Mouse (Mus musculus) frontal cortex, postnatal 25 days (tissue): Measurements from ENCODE around the gene Pla2g16.
A peak's percentile ranks its signal among the peaks of the same experiment; 100 is the strongest.

Experiments
- DNase-seq, 2 experiments: peaks; one replicate each; pipeline ENCODE4 v3.0.0; 2022; ENCODE audit warnings: low spot score in 2 of 2

Pla2g16 gene

DNA sequence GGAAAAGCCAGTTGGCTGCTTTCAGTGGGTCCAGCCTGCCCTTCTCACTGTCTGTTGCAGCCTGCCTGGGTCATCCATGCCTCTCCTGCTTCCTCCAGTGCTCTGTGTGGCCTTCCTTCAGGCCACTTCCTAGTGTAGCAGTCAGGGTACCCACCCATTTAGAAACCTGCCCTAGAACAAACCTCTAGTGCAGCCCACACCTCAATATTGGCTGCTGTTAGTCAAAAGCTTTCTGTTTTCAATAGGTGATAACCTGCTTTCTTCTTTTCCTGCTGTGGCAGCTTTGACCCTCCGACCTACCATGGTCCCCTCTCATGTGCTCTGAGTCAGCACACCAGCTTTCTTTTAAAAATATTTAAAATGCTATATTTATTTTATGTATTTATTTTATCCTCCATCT, 7.2 kb downstream of the Pla2g16 start:
- no peak for DNase-seq

- DNase-seq = no peak
These were observed 9.6 kb downstream of the Pla2g16 start for GRCm38 (mm10) chr19:7566826-7567225.

- no peak for DNase-seq
These were observed 11.1 kb downstream of the Pla2g16 start for GRCm38 (mm10) chr19:7568364-7568763.

DNA sequence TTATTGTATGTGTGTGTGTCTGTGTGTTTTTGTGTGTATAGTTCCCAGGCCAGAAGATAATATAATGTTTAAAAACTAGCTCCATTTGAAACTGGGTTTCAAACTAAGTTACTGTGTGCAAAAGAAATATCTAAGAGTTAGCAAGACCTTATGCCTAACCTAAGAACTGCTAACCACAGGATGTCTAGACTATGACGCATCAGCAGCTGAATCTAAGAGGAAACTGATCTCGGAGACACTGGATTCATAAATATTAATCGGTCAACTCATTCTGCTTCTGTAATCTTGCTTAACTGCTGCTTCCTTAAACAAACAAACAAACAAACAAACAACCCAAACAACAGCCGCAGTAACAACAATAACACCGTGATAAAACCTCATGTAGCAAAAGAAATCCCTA, 12.4 kb downstream of the Pla2g16 start:
- no peak for DNase-seq

GRCm38 (mm10) chr19:7576180-7576579, 18.9 kb downstream of the Pla2g16 start:
- DNase-seq = no peak

GRCm38 (mm10) chr19:7577710-7578109, 20.5 kb downstream of the Pla2g16 start:
- no peak for DNase-seq

- no peak for DNase-seq
These were observed 23.8 kb downstream of the Pla2g16 start for GRCm38 (mm10) chr19:7581042-7581441.

DNA sequence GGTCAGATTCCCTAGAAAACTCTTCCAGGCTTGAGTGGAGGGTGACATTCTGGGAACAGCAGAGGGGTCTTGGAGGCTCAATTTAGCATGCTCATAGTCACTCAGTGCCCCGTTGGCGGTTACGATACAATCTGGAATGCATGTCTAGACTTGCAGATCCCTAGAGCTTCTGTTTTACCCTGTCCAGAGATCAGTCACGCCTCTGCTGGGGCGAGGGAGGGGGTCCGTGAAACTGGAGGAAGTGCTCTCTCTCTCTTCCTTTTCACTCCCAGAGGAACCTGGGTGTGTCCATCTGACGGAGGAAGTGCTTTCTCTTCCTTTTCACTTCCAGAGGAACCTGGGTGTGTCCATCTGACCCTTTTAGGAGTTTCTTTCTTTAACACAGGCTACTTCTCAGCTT, 25.8 kb downstream of the Pla2g16 start:
- DNase-seq = no peak

DNA sequence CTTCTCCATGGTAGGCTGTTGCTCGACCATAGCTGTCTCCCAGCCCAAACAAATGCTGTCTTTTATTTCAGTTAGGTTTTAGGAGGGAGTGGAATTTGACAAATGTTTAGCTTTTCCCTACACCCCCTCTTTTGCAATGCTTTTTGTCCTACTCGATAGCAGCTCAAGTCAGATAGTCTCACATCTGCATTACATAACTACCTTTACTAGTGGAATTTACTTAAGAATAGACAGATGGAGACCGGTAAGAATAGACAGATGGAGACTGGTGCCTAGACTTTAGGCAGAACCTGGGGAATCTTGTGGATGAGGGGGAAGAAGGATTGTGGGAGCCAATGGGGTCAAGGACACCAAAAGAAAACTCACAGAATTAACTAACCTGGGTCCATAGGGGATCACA, 26.3 kb downstream of the Pla2g16 start:
- no peak for DNase-seq

- DNase-seq = no peak
These were observed 28.0 kb downstream of the Pla2g16 start for GRCm38 (mm10) chr19:7585279-7585678.

DNA sequence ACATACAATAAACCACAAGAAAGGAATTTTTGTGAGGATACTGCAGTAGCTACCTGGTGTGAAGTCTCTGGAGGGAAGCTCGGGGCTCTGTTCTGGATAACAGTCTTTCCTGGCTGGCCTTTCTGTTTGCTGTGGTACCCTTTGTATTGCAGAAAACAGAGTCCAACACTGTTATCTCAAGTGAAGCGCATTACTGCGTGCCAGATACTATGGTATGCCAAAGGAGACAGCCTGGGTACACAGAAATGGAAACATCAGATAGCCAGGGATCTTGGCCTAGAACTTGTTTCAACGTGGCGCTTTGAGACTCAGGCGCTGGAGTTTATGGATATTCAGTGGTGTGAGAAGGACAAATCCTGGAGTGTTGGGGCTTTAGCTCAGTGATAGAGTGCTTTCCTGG, 28.5 kb downstream of the Pla2g16 start:
- no peak for DNase-seq

DNA sequence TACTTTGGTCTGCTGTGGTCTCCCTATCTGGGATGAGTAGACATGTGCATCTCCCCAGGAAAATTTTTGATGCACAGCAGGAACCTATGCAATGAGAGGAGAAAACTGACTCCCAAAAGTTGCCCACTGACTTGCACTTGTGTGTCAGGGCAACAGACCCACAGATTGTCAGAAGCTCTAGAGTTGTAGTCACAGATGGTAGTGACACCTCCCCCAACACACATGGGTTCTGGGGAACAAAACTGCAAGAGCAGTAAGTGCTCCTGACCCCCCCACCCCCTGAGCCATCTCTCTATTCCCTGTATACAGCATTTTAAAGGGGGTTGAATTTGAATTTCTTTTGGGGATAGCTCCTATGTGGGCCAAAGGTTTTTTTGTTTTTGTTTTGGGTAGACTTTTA, 33.5 kb downstream of the Pla2g16 start:
- no peak for DNase-seq

- no peak for DNase-seq
These were observed 34.8 kb downstream of the Pla2g16 start for GRCm38 (mm10) chr19:7592018-7592417.

- no peak for DNase-seq
These were observed 38.3 kb downstream of the Pla2g16 start for GRCm38 (mm10) chr19:7595534-7595933.

- DNase-seq = no peak
These were observed 41.2 kb downstream of the Pla2g16 start for GRCm38 (mm10) chr19:7598481-7598880.

DNA sequence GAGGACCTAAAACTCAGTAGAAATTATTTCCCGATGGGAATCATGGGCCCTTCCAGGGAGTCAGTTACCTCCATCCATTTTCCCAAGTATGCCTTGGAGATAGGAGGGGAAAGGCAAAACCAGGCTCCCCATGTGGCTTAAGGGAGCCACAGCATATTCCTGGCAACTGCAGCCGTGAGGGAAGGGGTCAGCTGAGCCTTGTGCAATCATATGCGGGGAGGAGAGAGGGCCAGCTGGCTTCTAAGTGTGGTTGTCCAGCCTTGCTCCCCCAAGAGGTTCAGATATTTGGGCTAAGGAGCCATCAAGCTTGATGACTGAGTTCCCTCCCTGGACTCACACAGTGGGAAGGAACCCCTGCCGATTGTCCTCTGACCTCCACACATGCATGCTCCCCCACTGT, 44.3 kb downstream of the Pla2g16 start:
- DNase-seq = no peak

GRCm38 (mm10) chr19:7604107-7604506, 46.8 kb downstream of the Pla2g16 start:
- DNase-seq = no peak

GRCm38 (mm10) chr19:7605013-7605412, 47.8 kb downstream of the Pla2g16 start:
- no peak for DNase-seq

DNA sequence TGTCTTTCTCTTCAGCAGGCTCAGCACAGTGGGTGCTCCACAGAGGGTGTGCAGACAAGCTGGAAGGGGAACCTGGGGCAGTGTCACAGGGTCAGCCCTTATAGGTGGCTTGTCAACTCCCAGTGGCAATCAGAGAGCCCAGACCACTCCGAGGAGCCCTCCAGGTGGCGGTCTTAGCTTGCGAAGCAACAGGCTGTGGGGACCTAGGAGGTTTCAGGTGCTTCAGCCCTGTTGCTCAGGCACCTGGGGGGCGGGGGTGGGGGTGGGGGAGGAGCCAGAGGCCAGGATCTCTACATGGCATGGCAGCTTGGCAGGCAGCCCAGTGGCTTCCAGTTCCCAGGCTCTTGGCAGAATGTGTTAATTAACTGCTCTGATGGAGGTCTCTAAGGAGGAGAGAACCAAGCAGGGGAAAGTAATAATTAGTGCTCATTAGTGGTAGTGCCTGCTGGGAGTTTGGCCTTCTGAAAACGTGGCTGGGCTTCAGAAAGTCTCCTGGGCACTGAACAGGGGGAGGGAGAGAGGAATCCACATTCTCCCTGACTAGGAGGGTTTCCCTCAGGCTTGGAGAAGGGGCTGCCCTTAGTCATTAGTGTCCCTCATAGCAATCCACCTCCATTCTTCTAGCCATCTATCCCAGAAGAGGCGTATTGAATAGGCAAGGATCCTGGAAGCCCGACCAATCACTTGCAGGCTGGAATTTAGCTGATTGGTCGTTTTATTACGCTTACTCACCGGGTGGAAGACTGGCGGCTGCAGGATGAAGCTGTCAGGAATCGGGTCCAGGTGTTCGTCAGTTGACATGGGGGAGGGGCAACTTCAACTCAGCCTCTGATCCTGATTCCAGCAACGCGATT, 48.9 kb downstream of the Pla2g16 start:
- DNase-seq = peak in 1 of 2 experiments; percentile 31

- DNase-seq = peak; percentile 23 to 29
These were observed 49.8 kb downstream of the Pla2g16 start, which contains the start of gene Lgals12 for GRCm38 (mm10) chr19:7606801-7607689. TSS of gene Lgals12 (minus strand) at chr19:7607193.

- DNase-seq = no peak
These were observed 50.5 kb downstream of the Pla2g16 start for GRCm38 (mm10) chr19:7607690-7608201.
